Mouse (Mus musculus): ENCODE data around the gene Calcoco1. TPM values are rescaled to one million over a fixed set of nuclear protein-coding genes. Genes with fewer than 3 reads are reported as not detected.

Calcoco1 gene
- polyA plus RNA-seq, 1 experiment from 2014 or later, result 85.7 TPM

DNA sequence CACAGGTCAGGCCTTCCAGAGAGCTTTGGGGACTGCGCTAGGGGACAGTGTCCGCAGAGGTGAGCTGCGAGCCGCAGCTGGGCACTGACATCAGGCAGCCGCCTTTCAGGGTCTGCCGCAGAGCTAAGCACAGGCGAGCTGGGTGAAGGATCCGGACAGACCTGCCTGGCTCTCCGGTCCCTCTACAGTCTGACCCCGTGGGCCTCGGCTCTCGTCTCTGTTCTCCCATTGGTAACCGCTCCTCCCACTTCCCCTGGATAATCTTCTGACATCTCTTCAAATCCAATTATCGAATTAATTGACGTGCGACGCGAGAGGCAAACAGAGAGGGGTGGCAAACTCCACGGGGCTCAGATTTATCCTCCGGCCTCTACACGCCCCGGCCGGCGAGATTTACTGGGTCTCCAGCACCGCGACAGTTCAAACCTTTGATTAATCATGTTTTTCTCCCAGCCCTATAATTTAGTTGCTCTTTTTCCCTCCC, 29.6 kb downstream of the Calcoco1 start:
- H3K9me3 ChIP-seq (replicated peaks; ENCODE audit: control insufficient read depth, low read length), result no peaks in the 10 kb centered on the region
- peaks cover 10% of the 10 kb centered on the region for H3K4me1 ChIP-seq (ENCODE audit: control insufficient read depth, insufficient read depth, low read length)
- ATAC-seq (replicated peaks; ENCODE audit: extremely low read depth, insufficient read depth, low FRiP score), result no peak
- peak overlapping the region; percentile 97 for H3K4me2 ChIP-seq (ENCODE audit: low read depth, low read length)
- peak overlapping the region; percentile 60; the same call in 1 of the 2 replicates for H3K9ac ChIP-seq (ENCODE audit: low read length)
- WGBS, result 2% methylated on average over 26 of the region's 26 CpGs
- no peak overlapping the region for H3K27ac ChIP-seq (ENCODE audit: low read length)
- H3K36me3 ChIP-seq (ENCODE audit: control insufficient read depth, insufficient read depth), result no peaks in the 10 kb centered on the region
- peaks cover 70% of the 10 kb centered on the region for H3K27me3 ChIP-seq (ENCODE audit: control insufficient read depth, insufficient read depth, low read length)
- H3K4me3 ChIP-seq (ENCODE audit: low read length), result peak overlapping the region; percentile 71

GRCm38 (mm10) chr15:102685791-102686190, 36.2 kb downstream of the Calcoco1 start:
- no peak overlapping the region for H3K9ac ChIP-seq (ENCODE audit: low read length)
- WGBS, result 22% methylated on average over 4 of the region's 4 CpGs
- ATAC-seq (replicated peaks; ENCODE audit: extremely low read depth, insufficient read depth, low FRiP score), result no peak

DNA sequence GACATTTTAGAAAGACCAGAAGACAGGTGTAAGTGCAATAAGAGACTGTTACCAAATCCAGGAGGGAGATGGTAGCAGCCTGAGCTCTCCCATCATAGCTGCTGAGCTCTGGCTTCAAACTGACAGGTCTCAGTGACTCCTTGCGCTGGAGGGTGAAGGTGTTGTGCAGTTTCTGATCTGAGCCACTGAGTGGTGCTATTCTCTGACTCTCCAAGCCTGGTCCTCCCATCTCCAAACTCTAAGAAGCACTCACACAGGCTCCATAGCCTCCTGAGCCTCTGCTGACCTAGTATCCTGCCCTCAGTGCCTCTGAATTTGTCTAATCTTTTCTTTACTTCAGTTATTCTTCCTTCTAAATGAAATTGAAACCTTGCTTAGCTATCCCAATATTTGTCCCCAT, 38.3 kb downstream of the Calcoco1 start:
- Histone ChIP-seq H3K27me3 (ENCODE audit: control insufficient read depth, insufficient read depth, low read length) (peaks cover 6% of the 10 kb centered on the region), H3K27ac (ENCODE audit: low read length) (no peak overlapping the region), H3K9ac (ENCODE audit: low read length) (no peak overlapping the region), H3K4me2 (ENCODE audit: low read depth, low read length) (no peak overlapping the region), H3K36me3 (ENCODE audit: control insufficient read depth, insufficient read depth) (no peaks in the 10 kb centered on the region), H3K9me3 (replicated peaks; ENCODE audit: control insufficient read depth, low read length) (no peaks in the 10 kb centered on the region), H3K4me1 (ENCODE audit: control insufficient read depth, insufficient read depth, low read length) (no peaks in the 10 kb centered on the region), H3K4me3 (ENCODE audit: low read length) (no peak overlapping the region)
- ATAC-seq (replicated peaks; ENCODE audit: extremely low read depth, insufficient read depth, low FRiP score), result no peak
- 13% methylated on average over 1 of the region's 1 CpGs for WGBS

More at GRCm38 (mm10) chr15:102685791-102686190, 36.2 kb downstream of the Calcoco1 start:
- no peak overlapping the region for H3K27ac ChIP-seq (ENCODE audit: low read length)
- H3K4me1 ChIP-seq (ENCODE audit: control insufficient read depth, insufficient read depth, low read length), result no peaks in the 10 kb centered on the region
- H3K4me2 ChIP-seq (ENCODE audit: low read depth, low read length), result no peak overlapping the region
- H3K27me3 ChIP-seq (ENCODE audit: control insufficient read depth, insufficient read depth, low read length), result peaks cover 14% of the 10 kb centered on the region
- no peaks in the 10 kb centered on the region for H3K9me3 ChIP-seq (replicated peaks; ENCODE audit: control insufficient read depth, low read length)
- no peak overlapping the region for H3K4me3 ChIP-seq (ENCODE audit: low read length)
- no peaks in the 10 kb centered on the region for H3K36me3 ChIP-seq (ENCODE audit: control insufficient read depth, insufficient read depth)

GRCm38 (mm10) chr15:102676345-102676744, 45.6 kb downstream of the Calcoco1 start:
- 90% methylated on average over 2 of the region's 2 CpGs for WGBS
- Histone ChIP-seq H3K27ac (ENCODE audit: low read length) (no peak overlapping the region), H3K4me1 (ENCODE audit: control insufficient read depth, insufficient read depth, low read length) (peaks cover 14% of the 10 kb centered on the region), H3K36me3 (ENCODE audit: control insufficient read depth, insufficient read depth) (no peaks in the 10 kb centered on the region), H3K27me3 (ENCODE audit: control insufficient read depth, insufficient read depth, low read length) (no peaks in the 10 kb centered on the region), H3K9ac (ENCODE audit: low read length) (no peak overlapping the region), H3K4me3 (ENCODE audit: low read length) (no peak overlapping the region), H3K4me2 (ENCODE audit: low read depth, low read length) (no peak overlapping the region), H3K9me3 (replicated peaks; ENCODE audit: control insufficient read depth, low read length) (no peaks in the 10 kb centered on the region)
- no peak for ATAC-seq (replicated peaks; ENCODE audit: extremely low read depth, insufficient read depth, low FRiP score)

DNA sequence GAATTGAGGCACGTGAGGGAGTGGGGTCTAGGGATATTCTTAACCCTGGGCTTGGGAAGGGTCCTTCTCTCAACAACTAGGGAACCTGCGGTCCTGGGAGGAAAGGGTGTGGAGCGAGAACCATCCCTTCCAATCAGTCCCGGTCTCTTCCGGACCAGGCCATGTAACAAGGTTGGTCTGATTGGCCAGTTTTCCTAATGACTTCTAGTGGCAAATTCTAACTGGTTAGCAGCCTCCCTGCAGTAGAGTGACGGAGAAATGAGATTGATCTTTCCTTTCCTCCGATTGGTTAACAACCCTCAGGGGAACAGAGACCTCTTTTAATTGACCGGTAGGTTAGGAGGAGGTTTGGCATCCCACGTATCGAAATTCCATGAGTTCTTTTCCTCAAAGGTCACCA, 48.4 kb downstream of the Calcoco1 start:
- Histone ChIP-seq H3K36me3 (ENCODE audit: control insufficient read depth, insufficient read depth) (0 out of 2 replicates have a peak, but pooled peaks cover 2% of the 10 kb centered on the region), H3K4me1 (ENCODE audit: control insufficient read depth, insufficient read depth, low read length) (peaks cover 30% of the 10 kb centered on the region), H3K9me3 (replicated peaks; ENCODE audit: control insufficient read depth, low read length) (no peaks in the 10 kb centered on the region), H3K27ac (ENCODE audit: low read length) (peak overlapping the region; percentile 100), H3K4me2 (ENCODE audit: low read depth, low read length) (peak overlapping the region; percentile 95), H3K27me3 (ENCODE audit: control insufficient read depth, insufficient read depth, low read length) (no peaks in the 10 kb centered on the region), H3K4me3 (ENCODE audit: low read length) (peak overlapping the region; percentile 32), H3K9ac (ENCODE audit: low read length) (peak overlapping the region; percentile 57; the same call in 1 of the 2 replicates)
- WGBS, result 8% methylated on average over 10 of the region's 10 CpGs
- peak; percentile 42 for ATAC-seq (replicated peaks; ENCODE audit: extremely low read depth, insufficient read depth, low FRiP score)

GRCm38 (mm10) chr15:102672215-102673071, 49.5 kb downstream of the Calcoco1 start, which contains the start of gene Atp5g2:
Gene Atp5g2 (minus strand): TSS chr15:102672352.
- peaks cover 5% of the 10 kb centered on the region; the same call in 1 of the 2 replicates for H3K36me3 ChIP-seq (ENCODE audit: control insufficient read depth, insufficient read depth)
- H3K9me3 ChIP-seq (replicated peaks; ENCODE audit: control insufficient read depth, low read length), result no peaks in the 10 kb centered on the region
- WGBS, result 6% methylated on average over 37 of the region's 37 CpGs
- H3K4me3 ChIP-seq (ENCODE audit: low read length), result peak within 1 kb of the TSS; percentile 68
- peak within 1 kb of the TSS; percentile 95 for H3K9ac ChIP-seq (ENCODE audit: low read length)
- H3K4me1 ChIP-seq (ENCODE audit: control insufficient read depth, insufficient read depth, low read length), result peaks cover 30% of the 10 kb centered on the region
- H3K27me3 ChIP-seq (ENCODE audit: control insufficient read depth, insufficient read depth, low read length), result no peaks in the 10 kb centered on the region
- peak within 1 kb of the TSS; percentile 100 for H3K27ac ChIP-seq (ENCODE audit: low read length)
- peak within 1 kb of the TSS; percentile 95 for H3K4me2 ChIP-seq (ENCODE audit: low read depth, low read length)
- ATAC-seq (replicated peaks; ENCODE audit: extremely low read depth, insufficient read depth, low FRiP score), result no peak

- no peaks in the 10 kb centered on the region for H3K27me3 ChIP-seq (ENCODE audit: control insufficient read depth, insufficient read depth, low read length)
- 2% methylated on average over 32 of the region's 34 CpGs for WGBS
- peak overlapping the region; percentile 95 for H3K9ac ChIP-seq (ENCODE audit: low read length)
- peak overlapping the region; percentile 100 for H3K27ac ChIP-seq (ENCODE audit: low read length)
- H3K4me3 ChIP-seq (ENCODE audit: low read length), result peak overlapping the region; percentile 68
- H3K4me2 ChIP-seq (ENCODE audit: low read depth, low read length), result peak overlapping the region; percentile 95
- no peaks in the 10 kb centered on the region for H3K9me3 ChIP-seq (replicated peaks; ENCODE audit: control insufficient read depth, low read length)
- peaks cover 10% of the 10 kb centered on the region for H3K36me3 ChIP-seq (ENCODE audit: control insufficient read depth, insufficient read depth)
- peaks cover 30% of the 10 kb centered on the region for H3K4me1 ChIP-seq (ENCODE audit: control insufficient read depth, insufficient read depth, low read length)
- ATAC-seq (replicated peaks; ENCODE audit: extremely low read depth, insufficient read depth, low FRiP score), result peak; percentile 69
Observed at GRCm38 (mm10) chr15:102671721-102672214, 50.2 kb downstream of the Calcoco1 start.

- under 1% methylated on average over 53 of the region's 53 CpGs for WGBS
- peak; percentile 90 for ATAC-seq (replicated peaks; ENCODE audit: extremely low read depth, insufficient read depth, low FRiP score)
- H3K36me3 ChIP-seq (ENCODE audit: control insufficient read depth, insufficient read depth), result peaks cover 17% of the 10 kb centered on the region
Observed at GRCm38 (mm10) chr15:102670767-102671575, 51.0 kb downstream of the Calcoco1 start.

More at GRCm38 (mm10) chr15:102670767-102671575, 51.0 kb downstream of the Calcoco1 start:
- peak overlapping the region; percentile 98 for H3K9ac ChIP-seq (ENCODE audit: low read length)
- peak overlapping the region; percentile 100 for H3K27ac ChIP-seq (ENCODE audit: low read length)
- no peaks in the 10 kb centered on the region for H3K9me3 ChIP-seq (replicated peaks; ENCODE audit: control insufficient read depth, low read length)
- peaks cover 30% of the 10 kb centered on the region for H3K4me1 ChIP-seq (ENCODE audit: control insufficient read depth, insufficient read depth, low read length)
- peak overlapping the region; percentile 95 for H3K4me2 ChIP-seq (ENCODE audit: low read depth, low read length)
- peak overlapping the region; percentile 83 for H3K4me3 ChIP-seq (ENCODE audit: low read length)
- no peaks in the 10 kb centered on the region for H3K27me3 ChIP-seq (ENCODE audit: control insufficient read depth, insufficient read depth, low read length)

Measured in heart, embryonic 16.5 days (tissue).